Mouse (Mus musculus): ENCODE data around the gene Krt4. TPM values are rescaled to one million over a fixed set of nuclear protein-coding genes. Genes with fewer than 3 reads are reported as not detected.

Krt4 gene
- polyA plus RNA-seq, 2 experiments: 0.06 TPM; not detected in 1

DNA sequence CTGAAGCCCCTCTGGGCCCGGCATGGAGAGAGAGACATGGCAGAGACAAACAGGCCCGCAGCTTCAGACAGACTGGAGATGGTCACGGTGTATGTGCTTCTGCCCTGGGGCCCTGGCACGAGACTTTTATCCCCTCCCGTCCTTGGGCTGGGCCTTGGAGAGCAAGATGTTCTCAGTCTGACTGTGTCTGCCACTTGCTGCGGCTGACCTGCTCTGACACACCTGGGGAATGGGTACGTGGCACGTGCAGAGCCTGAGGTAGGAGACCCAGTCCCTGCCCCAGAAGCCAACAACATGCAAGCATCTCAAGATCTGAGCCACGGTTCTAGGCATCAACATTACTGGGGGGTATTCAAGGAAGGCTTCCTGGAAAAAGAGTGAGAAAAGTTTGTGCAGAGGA is 29.7 kb upstream of the Krt4 start, which contains the start of gene Krt78:
TSS of gene Krt78 (minus strand) at position 101 of the 400 bp plus-strand sequence.
- Histone ChIP-seq H3K36me3 (replicated peaks; ENCODE audit: control insufficient read depth, insufficient read depth, low read depth) (no peaks in the 10 kb centered on the region), H3K9ac (replicated peaks) (no peak within 1 kb of the TSS), H3K4me3 (ENCODE audit: insufficient read depth in 1 of 2, low read depth in 2 of 2, low read length in 2 of 2) (no peak within 1 kb of the TSS), H3K27ac (no peak within 1 kb of the TSS), H3K4me1 (replicated peaks; ENCODE audit: control insufficient read depth in 2 of 2, insufficient read depth in 2 of 2, low read length in 1 of 2) (no peaks in the 10 kb centered on the region), H3K27me3 (ENCODE audit: control insufficient read depth, insufficient read depth, low read length) (no peaks in the 10 kb centered on the region), H3K4me2 (ENCODE audit: low read depth) (no peak within 1 kb of the TSS), H3K9me3 (ENCODE audit: control insufficient read depth, low read length) (no peaks in the 10 kb centered on the region)
- WGBS (ENCODE audit: insufficient replicate concordance): 68% methylated on average over 9 of the region's 9 CpGs
- DNase-seq (ENCODE audit: low read depth in 3 of 3, low spot score in 3 of 3): no peak
- ATAC-seq (ENCODE audit: insufficient read depth): no peak
- TF ChIP-seq EP300 (IDR thresholded peaks at IDR 0.05; ENCODE audit: low read depth): no peak
- no peak for TF ChIP-seq CTCF (IDR thresholded peaks at IDR 0.05; ENCODE audit: low read depth)

DNA sequence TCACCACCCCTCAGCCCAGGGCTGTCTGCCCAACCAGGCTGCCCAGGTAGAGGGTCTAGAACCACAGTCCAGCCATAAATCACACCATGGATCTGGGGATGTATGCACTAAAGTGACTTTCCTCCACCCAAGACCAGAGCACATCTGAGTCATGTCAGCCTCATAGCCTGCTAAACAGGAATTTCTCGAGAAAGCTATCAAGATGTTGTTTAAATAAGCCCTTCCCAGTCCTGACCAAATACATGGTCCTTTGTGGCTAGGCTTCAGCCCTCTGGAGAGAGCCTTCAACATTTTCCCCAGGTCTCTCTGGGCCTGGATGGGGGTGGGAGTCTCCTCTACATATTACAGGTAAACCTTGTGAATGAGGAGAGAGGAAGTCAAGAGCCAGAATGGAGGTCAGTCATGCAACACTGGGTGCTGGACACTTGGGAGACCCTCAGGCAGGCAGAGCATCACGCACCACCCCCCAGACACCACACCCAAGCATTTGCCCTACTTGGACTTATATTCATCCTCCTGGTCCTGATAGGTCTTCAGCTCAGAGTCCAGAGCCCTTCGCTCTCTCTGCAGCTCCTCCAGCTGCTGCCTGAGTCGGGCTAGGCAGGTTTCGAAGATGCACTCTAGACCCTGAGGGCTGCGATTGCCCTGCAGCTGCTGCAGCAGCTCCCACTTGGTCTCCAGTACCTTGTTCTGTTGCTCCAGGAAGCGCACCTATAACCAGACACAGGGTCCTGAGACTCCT is 28.4 kb upstream of the Krt4 start:
- TF ChIP-seq EP300 (IDR thresholded peaks at IDR 0.05; ENCODE audit: low read depth) (no peak), CTCF (IDR thresholded peaks at IDR 0.05; ENCODE audit: low read depth) (no peak)
- WGBS (ENCODE audit: insufficient replicate concordance): 65% methylated on average over 7 of the region's 7 CpGs
- H3K4me3 ChIP-seq (ENCODE audit: insufficient read depth in 1 of 2, low read depth in 2 of 2, low read length in 2 of 2): no peak overlapping the region
- DNase-seq (ENCODE audit: low read depth in 3 of 3, low spot score in 3 of 3) (no peak), ATAC-seq (ENCODE audit: insufficient read depth) (no peak)
- no peaks in the 10 kb centered on the region for H3K36me3 ChIP-seq (replicated peaks; ENCODE audit: control insufficient read depth, insufficient read depth, low read depth)
- no peak overlapping the region for H3K9ac ChIP-seq (replicated peaks)
- H3K4me2 ChIP-seq (ENCODE audit: low read depth): no peak overlapping the region
- no peaks in the 10 kb centered on the region for H3K27me3 ChIP-seq (ENCODE audit: control insufficient read depth, insufficient read depth, low read length)
- H3K27ac ChIP-seq: no peak overlapping the region
- H3K4me1 ChIP-seq (replicated peaks; ENCODE audit: control insufficient read depth in 2 of 2, insufficient read depth in 2 of 2, low read length in 1 of 2): no peaks in the 10 kb centered on the region
- H3K9me3 ChIP-seq (ENCODE audit: control insufficient read depth, low read length): no peaks in the 10 kb centered on the region

DNA sequence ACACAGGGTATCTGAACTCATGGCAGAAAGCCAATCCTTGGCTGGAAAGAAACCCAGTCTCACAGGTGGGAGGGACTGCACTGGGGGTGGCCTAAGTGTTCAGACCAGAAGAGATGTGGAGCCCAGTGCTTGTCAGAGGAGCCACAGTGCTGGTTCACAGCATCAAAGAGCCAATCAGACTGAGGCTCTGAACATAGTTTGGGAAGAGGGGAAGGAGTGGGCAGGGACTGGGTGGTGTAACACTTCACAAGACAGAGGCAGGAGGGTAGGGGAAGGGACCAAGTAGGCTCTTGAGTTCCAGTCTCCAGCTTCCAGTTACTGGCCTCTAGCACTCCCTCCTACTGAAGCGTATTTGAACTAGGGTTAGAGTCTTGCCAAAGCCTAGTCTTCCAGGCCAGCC is 20.9 kb upstream of the Krt4 start:
- H3K4me3 ChIP-seq (ENCODE audit: insufficient read depth in 1 of 2, low read depth in 2 of 2, low read length in 2 of 2): no peak overlapping the region
- ATAC-seq (ENCODE audit: insufficient read depth): no peak
- TF ChIP-seq EP300 (IDR thresholded peaks at IDR 0.05; ENCODE audit: low read depth) (no peak), CTCF (IDR thresholded peaks at IDR 0.05; ENCODE audit: low read depth) (no peak)
- DNase-seq (ENCODE audit: low read depth in 3 of 3, low spot score in 3 of 3): no peak
- no peaks in the 10 kb centered on the region for H3K36me3 ChIP-seq (replicated peaks; ENCODE audit: control insufficient read depth, insufficient read depth, low read depth)
- H3K27ac ChIP-seq: no peak overlapping the region
- no peaks in the 10 kb centered on the region for H3K4me1 ChIP-seq (replicated peaks; ENCODE audit: control insufficient read depth in 2 of 2, insufficient read depth in 2 of 2, low read length in 1 of 2)
- WGBS (ENCODE audit: insufficient replicate concordance): 50% methylated on average over 1 of the region's 1 CpGs
- no peak overlapping the region for H3K9ac ChIP-seq (replicated peaks)
- no peak overlapping the region for H3K4me2 ChIP-seq (ENCODE audit: low read depth)
- H3K27me3 ChIP-seq (ENCODE audit: control insufficient read depth, insufficient read depth, low read length): no peaks in the 10 kb centered on the region
- H3K9me3 ChIP-seq (ENCODE audit: control insufficient read depth, low read length): no peaks in the 10 kb centered on the region

DNA sequence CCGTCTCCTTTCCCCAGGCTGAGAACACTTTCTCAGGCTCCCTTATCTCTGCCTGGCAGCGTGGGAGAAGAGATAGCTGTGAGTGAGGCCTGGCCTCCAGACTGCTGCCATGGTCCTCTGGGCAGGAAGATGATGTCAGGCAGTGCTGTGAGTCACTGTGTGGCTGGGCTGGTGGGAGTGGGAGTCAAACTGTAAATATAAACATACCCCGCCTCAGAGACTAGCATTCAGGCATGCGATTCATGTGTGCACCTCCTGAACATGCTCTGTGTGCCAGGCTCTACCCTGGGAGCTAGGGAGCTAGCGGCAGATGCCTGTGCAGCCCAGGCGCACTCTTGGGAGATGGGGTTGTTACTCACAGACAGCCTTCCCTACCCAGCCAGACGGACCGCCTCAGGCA is 17.4 kb upstream of the Krt4 start:
- no peak for ATAC-seq (ENCODE audit: insufficient read depth)
- TF ChIP-seq EP300 (IDR thresholded peaks at IDR 0.05; ENCODE audit: low read depth) (no peak), CTCF (IDR thresholded peaks at IDR 0.05; ENCODE audit: low read depth) (no peak)
- Histone ChIP-seq H3K36me3 (replicated peaks; ENCODE audit: control insufficient read depth, insufficient read depth, low read depth) (no peaks in the 10 kb centered on the region), H3K4me3 (ENCODE audit: insufficient read depth in 1 of 2, low read depth in 2 of 2, low read length in 2 of 2) (no peak overlapping the region), H3K9ac (replicated peaks) (no peak overlapping the region), H3K4me1 (replicated peaks; ENCODE audit: control insufficient read depth in 2 of 2, insufficient read depth in 2 of 2, low read length in 1 of 2) (no peaks in the 10 kb centered on the region), H3K4me2 (ENCODE audit: low read depth) (no peak overlapping the region), H3K9me3 (ENCODE audit: control insufficient read depth, low read length) (no peaks in the 10 kb centered on the region), H3K27ac (no peak overlapping the region), H3K27me3 (ENCODE audit: control insufficient read depth, insufficient read depth, low read length) (no peaks in the 10 kb centered on the region)
- DNase-seq (ENCODE audit: low read depth in 3 of 3, low spot score in 3 of 3): no peak
- 26% methylated on average over 8 of the region's 8 CpGs for WGBS (ENCODE audit: insufficient replicate concordance)

DNA sequence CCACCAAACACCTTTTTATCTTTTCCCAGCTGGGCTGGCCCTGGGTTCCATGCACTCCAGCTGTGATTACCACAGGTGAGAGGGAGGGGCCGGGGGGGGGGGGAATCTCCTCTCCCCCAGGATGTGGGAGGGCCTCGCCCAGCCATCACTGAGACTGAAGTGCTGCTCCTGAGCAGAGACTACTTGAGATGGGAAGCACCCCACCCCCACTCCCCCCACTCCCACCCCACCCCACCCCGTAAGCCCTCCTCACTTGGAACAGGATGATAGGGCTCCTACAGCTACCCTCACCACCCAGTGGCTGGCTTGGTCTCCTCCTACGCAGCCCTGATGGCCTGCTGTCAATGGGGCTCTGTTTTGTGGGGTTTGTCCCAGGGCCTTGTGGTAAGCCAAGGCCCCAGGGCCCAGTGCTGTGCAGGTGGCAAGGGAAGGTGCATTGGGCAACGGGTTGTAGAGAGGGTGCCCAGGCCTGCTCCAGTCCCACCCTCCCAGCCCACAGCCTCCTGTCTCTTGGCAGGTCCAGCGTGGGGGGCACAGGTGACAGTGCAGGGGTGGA is 15.8 kb upstream of the Krt4 start, which contains the start of gene Krt79:
TSS of gene Krt79 (minus strand) at position 51 of the 556 bp plus-strand sequence.
- no peak within 1 kb of the TSS for H3K9ac ChIP-seq (replicated peaks)
- H3K36me3 ChIP-seq (replicated peaks; ENCODE audit: control insufficient read depth, insufficient read depth, low read depth): no peaks in the 10 kb centered on the region
- no peak for TF ChIP-seq EP300 (IDR thresholded peaks at IDR 0.05; ENCODE audit: low read depth)
- no peak for TF ChIP-seq CTCF (IDR thresholded peaks at IDR 0.05; ENCODE audit: low read depth)
- no peak within 1 kb of the TSS for H3K4me2 ChIP-seq (ENCODE audit: low read depth)
- WGBS (ENCODE audit: insufficient replicate concordance): 42% methylated on average over 6 of the region's 6 CpGs
- no peak for ATAC-seq (ENCODE audit: insufficient read depth)
- no peaks in the 10 kb centered on the region for H3K4me1 ChIP-seq (replicated peaks; ENCODE audit: control insufficient read depth in 2 of 2, insufficient read depth in 2 of 2, low read length in 1 of 2)
- no peak for DNase-seq (ENCODE audit: low read depth in 3 of 3, low spot score in 3 of 3)
- H3K27ac ChIP-seq: no peak within 1 kb of the TSS
- H3K4me3 ChIP-seq (ENCODE audit: insufficient read depth in 1 of 2, low read depth in 2 of 2, low read length in 2 of 2): no peak within 1 kb of the TSS
- no peaks in the 10 kb centered on the region for H3K9me3 ChIP-seq (ENCODE audit: control insufficient read depth, low read length)
- H3K27me3 ChIP-seq (ENCODE audit: control insufficient read depth, insufficient read depth, low read length): no peaks in the 10 kb centered on the region
